Mouse (Mus musculus) lung, embryonic 15.5 days (tissue): ENCODE measurements around the gene Hoxd9. TPM values are rescaled to one million over a fixed set of nuclear protein-coding genes. Genes with fewer than 3 reads are reported as not detected.

ENCODE experiments used
- ATAC-seq: fragments of 200-750 bp; cut with Nextera tagmentation; 2 replicates; pipeline ENCODE4 v1.8.0; 2017; ENCODE audit warnings: moderate number of reproducible peaks, borderline replicate concordance; ENCODE audit not compliant: low FRiP score, low TSS enrichment; ENCODE audit errors: extremely low read depth
- H3K27ac ChIP-seq: fragments of 300-500 bp; sonication (generic); 2 replicates; pipeline ENCODE4 v1.5.1; 2015; ENCODE audit warnings: moderate library complexity, mild to moderate bottlenecking, inconsistent platforms
- H3K27me3 ChIP-seq: fragments of 300-500 bp; sonication (generic); 2 replicates; pipeline ENCODE4 v1.6.1; 2015; ENCODE audit warnings: inconsistent platforms
- H3K36me3 ChIP-seq: fragments of 300-500 bp; sonication (generic); 2 replicates; pipeline ENCODE4 v1.6.1; 2015; ENCODE audit warnings: inconsistent platforms
- H3K4me1 ChIP-seq: fragments of 300-500 bp; sonication (generic); 2 replicates; pipeline ENCODE4 v1.6.1; 2015; ENCODE audit warnings: inconsistent platforms
- H3K4me2 ChIP-seq: fragments of 300-500 bp; sonication (generic); 2 replicates; pipeline ENCODE4 v1.6.1; 2015; ENCODE audit warnings: inconsistent platforms, mild to moderate bottlenecking, moderate library complexity
- H3K4me3 ChIP-seq: fragments of 300-500 bp; sonication (generic); 2 replicates; pipeline ENCODE4 v1.5.1; 2015; ENCODE audit warnings: mild to moderate bottlenecking, inconsistent platforms
- H3K9ac ChIP-seq: fragments of 300-500 bp; sonication (generic); 2 replicates; pipeline ENCODE4 v1.6.1; 2015; ENCODE audit warnings: inconsistent platforms
- H3K9me3 ChIP-seq: fragments of 300-500 bp; sonication (generic); 2 replicates; pipeline ENCODE4 v1.6.1; 2016; ENCODE audit warnings: inconsistent platforms
- WGBS: fragments of 180-500 bp; shearing (Covaris S2); methylation state at CpG from one replicate; pipeline ENCODE4 v1.1.7; 2015; 5-methylcytosine and 5-hydroxymethylcytosine counted together
- polyA plus RNA-seq: library from polyadenylated mRNA; unstranded; fragments of >200 nt; fragmentation: Nextera tagmentation; extraction: Ambion mirVana; gene quantifications from 2 replicates; pipeline ENCODE4 v1.2.1, GENCODE M21; 2015

The Hoxd9 gene
- polyA plus RNA-seq, 1 experiment from 2014 or later, result 0.44 TPM

DNA sequence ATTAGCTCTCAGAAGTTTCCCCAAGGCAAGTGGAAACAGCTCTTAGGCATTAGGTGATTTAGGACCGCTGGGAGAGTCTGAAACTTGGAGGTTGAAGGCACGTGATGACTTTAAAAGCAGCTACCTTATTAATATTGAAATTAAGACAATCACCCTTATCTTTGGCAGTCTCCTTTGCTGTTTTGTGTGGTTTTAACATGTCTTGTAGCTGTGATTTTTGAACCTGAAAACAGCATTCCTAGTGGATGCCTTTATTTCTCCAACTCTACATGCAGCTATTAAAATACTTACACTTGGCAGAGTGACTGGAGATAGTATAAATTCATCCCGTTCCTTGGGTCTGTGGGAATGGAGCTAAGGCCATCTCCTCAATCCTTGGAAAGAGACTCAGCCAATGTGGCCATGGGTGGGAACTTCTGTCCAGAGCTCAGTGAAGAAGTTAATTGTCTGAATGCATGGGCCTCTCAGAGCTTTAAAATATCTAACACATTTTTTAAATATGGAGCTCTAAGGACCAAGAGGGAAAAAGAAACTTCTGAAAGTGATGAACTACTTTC lies 26.8 kb upstream of the Hoxd9 start:
- no peak overlapping the region for H3K9ac ChIP-seq
- no peak overlapping the region for H3K4me2 ChIP-seq
- H3K9me3 ChIP-seq, result no peaks in the 10 kb centered on the region
- WGBS, result 9% methylated on average over 3 of the region's 3 CpGs
- H3K27me3 ChIP-seq, result peaks cover 97% of the 10 kb centered on the region
- no peaks in the 10 kb centered on the region for H3K36me3 ChIP-seq
- no peak overlapping the region for H3K27ac ChIP-seq
- H3K4me1 ChIP-seq, result peaks cover 17% of the 10 kb centered on the region
- H3K4me3 ChIP-seq, result no peak overlapping the region
- no peak for ATAC-seq

DNA sequence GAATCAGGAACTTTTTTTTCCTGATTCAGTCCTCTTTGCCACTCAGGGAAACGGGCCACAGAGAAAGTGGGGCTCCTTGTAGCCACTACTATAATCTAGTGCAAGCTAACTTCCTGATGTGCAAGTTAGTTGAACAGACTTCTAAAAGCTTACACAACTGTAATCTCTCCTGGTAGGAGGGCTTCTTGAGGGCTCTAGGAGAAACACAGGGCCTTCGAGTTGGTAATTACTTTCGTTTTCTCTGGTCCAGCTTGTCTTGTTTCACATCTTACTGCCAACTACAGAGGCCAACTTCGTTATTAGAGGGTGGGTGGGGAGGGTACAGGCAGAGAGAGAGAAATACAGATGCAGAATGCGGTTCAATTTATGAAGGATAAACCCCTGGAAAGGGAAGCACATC lies 25.7 kb upstream of the Hoxd9 start:
- H3K4me3 ChIP-seq, result no peak overlapping the region
- no peaks in the 10 kb centered on the region for H3K36me3 ChIP-seq
- no peak overlapping the region for H3K27ac ChIP-seq
- ATAC-seq, result no peak
- no peak overlapping the region for H3K4me2 ChIP-seq
- H3K9ac ChIP-seq, result no peak overlapping the region
- peaks cover 99% of the 10 kb centered on the region for H3K27me3 ChIP-seq
- H3K4me1 ChIP-seq, result peaks cover 17% of the 10 kb centered on the region
- 12% methylated on average over 5 of the region's 5 CpGs for WGBS
- H3K9me3 ChIP-seq, result no peaks in the 10 kb centered on the region

DNA sequence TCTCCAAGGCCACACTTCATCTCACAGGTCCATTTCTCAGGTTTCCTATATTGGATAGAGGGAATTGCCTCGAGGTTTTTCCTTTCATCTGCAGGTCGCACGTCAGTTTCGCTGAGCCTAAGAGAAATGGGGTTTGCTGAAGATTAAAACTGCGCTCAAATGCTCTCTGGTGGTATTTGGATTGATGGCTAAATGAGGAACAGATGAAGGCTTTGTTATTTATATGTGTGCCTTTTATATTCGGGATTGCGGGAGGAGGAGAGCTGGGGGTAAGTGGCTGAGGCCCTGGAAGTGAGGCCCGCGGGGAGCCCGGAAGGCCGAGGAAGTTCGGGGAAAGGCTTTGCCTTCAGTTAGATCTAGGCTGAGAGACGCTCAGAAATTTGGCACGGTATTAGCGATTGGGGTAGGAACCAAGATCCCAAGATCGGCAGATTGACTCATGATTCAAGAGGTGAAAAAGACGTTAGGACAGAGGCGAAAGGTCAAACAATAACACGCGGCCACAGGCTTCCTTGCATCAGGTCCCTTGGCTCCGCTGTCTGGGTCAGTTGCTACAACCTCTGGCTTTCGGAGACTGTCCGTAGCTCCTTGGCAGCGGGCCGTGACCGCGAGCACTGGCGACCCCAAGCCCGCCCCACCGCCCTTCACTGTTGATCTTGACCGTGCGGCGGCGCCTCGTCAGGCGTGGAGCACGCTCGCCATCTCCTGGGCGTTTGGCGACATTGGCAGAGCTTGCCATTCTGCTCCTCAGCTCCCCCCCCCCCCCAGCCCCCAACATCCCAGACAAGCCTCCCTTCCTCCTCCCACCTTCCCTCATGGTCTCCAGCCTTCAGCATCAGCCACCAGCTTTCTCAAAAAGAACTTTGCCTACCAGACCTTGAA lies 24.8 kb upstream of the Hoxd9 start:
- ATAC-seq, result no peak
- Histone ChIP-seq H3K4me2 (peak overlapping the region; percentile 54), H3K36me3 (no peaks in the 10 kb centered on the region), H3K4me3 (peak overlapping the region; percentile 21), H3K9ac (no peak overlapping the region), H3K9me3 (no peaks in the 10 kb centered on the region), H3K4me1 (peaks cover 16% of the 10 kb centered on the region), H3K27ac (no peak overlapping the region), H3K27me3 (peaks cover 99% of the 10 kb centered on the region)
- 7% methylated on average over 40 of the region's 40 CpGs for WGBS

DNA sequence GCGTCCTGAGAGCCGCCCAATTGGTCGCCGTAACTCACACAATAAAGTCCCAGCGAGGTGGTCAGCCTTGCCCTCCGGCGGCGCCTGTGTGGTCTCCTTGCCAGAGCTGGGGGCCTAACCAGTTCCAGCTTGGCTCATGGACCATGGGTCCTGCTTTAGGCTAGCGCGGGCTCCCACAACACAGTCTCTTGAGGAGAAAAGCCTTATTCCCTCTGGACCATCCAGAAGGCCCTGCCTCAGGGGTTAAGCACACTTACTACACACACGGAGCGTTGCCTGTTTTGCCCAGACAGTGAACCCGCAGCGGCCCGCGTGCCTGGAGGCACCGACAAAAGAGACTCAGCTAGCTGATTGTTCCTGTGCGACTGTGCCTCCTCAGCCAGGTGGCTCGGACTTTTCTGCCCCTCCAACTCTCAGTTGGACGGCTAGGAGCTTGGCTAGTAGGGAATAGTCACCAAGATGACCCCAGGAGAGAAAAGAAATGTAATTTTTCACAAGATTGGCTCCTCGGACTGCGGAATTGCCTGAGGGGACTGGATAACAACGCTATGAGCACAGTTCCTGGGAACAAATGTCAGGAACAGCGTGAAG lies 23.6 kb upstream of the Hoxd9 start:
- Histone ChIP-seq H3K9ac (no peak overlapping the region), H3K9me3 (no peaks in the 10 kb centered on the region), H3K4me1 (peaks cover 5% of the 10 kb centered on the region; the same call in 1 of the 2 replicates), H3K36me3 (no peaks in the 10 kb centered on the region), H3K27ac (no peak overlapping the region), H3K27me3 (peaks cover 99% of the 10 kb centered on the region), H3K4me3 (no peak overlapping the region), H3K4me2 (no peak overlapping the region)
- ATAC-seq, result no peak
- WGBS, result 2% methylated on average over 24 of the region's 24 CpGs

DNA sequence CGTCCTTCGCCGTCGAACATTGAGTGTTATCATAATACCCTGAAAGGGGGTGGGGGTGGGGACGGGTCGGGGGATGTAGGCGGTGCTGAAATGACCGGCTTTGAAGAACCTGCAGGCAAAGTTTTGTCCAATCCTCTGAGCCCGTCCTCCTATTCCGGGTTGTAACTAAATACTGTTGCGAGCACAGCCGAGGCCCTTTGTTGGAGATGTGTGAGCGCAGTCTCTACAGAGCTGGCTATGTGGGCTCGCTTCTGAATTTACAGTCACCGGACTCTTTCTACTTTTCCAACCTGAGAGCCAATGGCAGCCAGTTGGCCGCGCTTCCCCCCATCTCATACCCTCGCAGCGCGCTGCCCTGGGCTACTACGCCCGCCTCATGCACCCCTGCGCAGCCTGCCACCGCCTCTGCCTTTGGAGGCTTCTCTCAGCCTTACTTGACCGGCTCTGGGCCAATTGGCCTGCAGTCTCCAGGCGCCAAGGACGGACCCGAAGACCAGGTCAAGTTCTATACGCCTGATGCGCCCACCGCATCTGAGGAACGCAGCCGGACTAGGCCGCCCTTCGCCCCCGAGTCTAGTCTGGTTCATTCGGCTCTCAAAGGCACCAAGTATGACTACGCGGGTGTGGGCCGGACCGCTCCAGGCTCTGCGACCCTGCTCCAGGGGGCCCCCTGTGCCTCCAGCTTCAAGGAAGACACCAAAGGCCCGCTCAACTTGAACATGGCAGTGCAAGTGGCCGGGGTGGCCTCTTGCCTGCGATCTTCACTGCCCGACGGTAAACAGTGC lies 22.5 kb upstream of the Hoxd9 start, which contains the start of gene Hoxd12:
Hoxd12 (plus strand) TSS at position 133 of the 785 bp plus-strand sequence.
- Histone ChIP-seq H3K4me2 (no peak within 1 kb of the TSS), H3K9ac (no peak within 1 kb of the TSS), H3K9me3 (no peaks in the 10 kb centered on the region), H3K27me3 (peaks cover 99% of the 10 kb centered on the region), H3K27ac (no peak within 1 kb of the TSS), H3K4me1 (peaks cover 5% of the 10 kb centered on the region; the same call in 1 of the 2 replicates), H3K4me3 (no peak within 1 kb of the TSS), H3K36me3 (no peaks in the 10 kb centered on the region)
- no peak for ATAC-seq
- WGBS, result 3% methylated on average over 47 of the region's 47 CpGs

DNA sequence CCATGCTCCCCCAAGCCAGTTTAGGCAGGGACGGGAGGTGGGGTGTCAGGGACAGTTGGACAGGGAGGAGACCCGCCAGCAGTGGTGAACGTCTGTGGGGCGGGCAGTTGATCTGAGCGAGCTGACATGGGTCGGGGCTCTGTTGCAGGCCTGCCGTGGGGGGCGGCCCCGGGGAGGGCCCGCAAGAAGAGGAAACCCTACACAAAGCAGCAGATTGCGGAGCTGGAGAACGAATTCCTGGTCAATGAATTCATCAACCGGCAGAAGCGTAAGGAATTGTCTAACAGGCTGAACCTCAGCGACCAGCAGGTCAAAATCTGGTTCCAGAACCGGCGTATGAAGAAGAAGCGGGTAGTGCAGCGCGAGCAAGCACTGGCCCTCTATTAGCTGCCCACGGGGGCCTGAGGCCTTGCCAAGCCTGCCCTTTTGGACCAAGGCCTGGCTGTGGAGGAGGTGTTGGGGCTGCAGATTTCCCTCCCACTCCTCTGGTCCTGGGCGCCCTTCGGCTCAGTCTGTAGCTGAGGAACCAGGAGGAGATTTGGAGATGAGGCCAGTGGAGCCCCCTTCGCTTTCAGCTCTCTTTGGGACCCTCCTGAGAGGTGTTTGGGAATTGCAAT lies 21.8 kb upstream of the Hoxd9 start:
- Histone ChIP-seq H3K9me3 (no peaks in the 10 kb centered on the region), H3K4me3 (no peak overlapping the region), H3K27ac (no peak overlapping the region), H3K4me1 (peaks cover 5% of the 10 kb centered on the region; the same call in 1 of the 2 replicates), H3K9ac (no peak overlapping the region), H3K36me3 (no peaks in the 10 kb centered on the region), H3K27me3 (peaks cover 100% of the 10 kb centered on the region), H3K4me2 (no peak overlapping the region)
- WGBS, result 6% methylated on average over 24 of the region's 24 CpGs
- ATAC-seq, result no peak

DNA sequence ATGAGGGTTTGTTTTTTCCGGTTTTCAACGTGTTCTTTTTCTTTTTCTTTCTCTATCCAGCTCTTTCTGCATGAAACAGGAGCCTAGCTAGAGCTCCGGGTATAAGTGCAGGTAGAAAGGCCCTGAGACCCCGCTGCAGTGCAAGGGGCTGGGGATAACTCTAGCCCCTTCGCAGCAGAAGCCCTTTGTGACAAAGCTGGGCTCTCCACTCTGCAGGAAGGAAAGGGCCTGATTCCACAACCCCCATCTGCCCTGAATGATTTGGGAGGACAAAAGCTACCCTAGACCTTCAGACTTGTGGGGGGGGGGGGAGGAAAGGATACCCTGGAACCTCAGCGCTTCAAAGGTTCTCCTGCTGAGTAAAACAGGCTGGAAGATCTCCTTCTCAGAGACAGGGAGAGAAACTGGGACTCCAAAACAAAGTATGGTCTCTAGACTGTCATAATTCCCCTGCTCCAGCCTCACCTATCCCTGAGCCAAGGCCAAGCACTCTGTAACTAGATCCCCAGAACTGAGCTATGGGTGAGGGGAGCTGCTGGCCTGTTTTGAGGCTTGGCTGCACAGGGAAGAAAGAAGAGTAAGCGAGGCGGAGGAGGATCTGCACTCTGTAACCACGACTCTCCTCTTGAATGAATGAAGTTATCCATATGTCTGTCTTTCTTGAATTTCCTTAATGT lies 21.0 kb upstream of the Hoxd9 start:
- peaks cover 5% of the 10 kb centered on the region; the same call in 1 of the 2 replicates for H3K4me1 ChIP-seq
- H3K27ac ChIP-seq, result no peak overlapping the region
- H3K27me3 ChIP-seq, result peaks cover 100% of the 10 kb centered on the region
- WGBS, result 6% methylated on average over 9 of the region's 9 CpGs
- no peak for ATAC-seq
- H3K4me3 ChIP-seq, result no peak overlapping the region
- H3K9ac ChIP-seq, result no peak overlapping the region
- H3K36me3 ChIP-seq, result no peaks in the 10 kb centered on the region
- no peak overlapping the region for H3K4me2 ChIP-seq
- H3K9me3 ChIP-seq, result no peaks in the 10 kb centered on the region

DNA sequence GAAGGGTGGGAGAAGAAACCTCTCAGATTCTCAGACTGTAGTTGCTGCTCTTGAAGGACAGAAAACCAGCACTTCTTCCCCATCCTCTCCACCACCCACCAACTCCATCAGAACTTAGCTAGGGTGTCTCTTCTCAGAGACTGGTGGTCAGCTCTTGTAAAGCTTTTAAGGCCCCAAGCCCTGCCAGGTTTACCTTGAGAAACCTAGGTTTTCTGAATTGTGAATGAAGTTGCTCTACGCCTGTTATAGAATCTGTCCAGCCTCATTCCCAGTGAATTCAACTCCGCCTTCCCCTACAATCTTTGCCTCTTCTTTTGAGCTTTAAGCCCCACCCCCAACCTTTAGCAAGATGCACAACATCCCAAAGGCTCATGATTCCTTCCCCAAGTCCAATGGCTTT lies 20.4 kb upstream of the Hoxd9 start:
- Histone ChIP-seq H3K4me1 (peaks cover 8% of the 10 kb centered on the region), H3K27me3 (peaks cover 100% of the 10 kb centered on the region), H3K4me2 (no peak overlapping the region)

DNA sequence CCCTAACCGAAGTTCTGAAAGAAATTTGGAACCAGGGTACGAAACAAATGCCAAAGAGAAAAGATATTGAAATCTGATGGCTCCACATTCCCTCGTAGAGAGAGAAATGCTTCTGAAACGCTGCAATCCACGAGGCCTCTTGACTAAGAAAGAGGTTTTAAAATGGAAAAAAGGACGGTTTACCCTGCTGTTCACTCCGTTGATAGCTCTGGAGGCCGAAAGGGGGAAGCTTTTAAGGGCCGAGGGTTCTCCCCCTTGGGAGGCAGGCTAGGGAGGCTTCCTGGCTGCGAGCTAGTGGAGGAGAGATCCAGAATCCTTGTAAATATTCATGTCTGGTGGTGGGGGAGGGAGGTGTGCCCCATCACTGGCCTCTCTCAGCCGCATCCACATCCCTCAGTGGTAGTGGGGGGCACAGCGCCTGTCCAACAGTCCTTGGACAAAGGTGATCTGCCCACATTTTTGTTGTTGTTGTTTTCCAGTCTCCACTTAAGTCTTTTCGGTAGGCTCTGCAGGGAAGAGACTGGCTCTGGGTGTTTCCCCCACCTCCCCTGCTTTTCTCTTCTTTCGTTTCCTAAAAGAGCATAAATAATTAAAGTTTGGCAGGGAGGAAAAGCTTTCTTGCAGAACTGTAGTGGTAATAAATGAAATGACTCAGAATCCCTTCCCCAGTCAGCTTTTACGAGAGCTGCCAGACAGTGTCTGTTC lies 18.5 kb upstream of the Hoxd9 start, which contains the start of gene Hoxd11:
Hoxd11 (plus strand) TSS at position 667 of the 705 bp plus-strand sequence.
- Histone ChIP-seq H3K4me3 (no peak within 1 kb of the TSS), H3K27me3 (peaks cover 100% of the 10 kb centered on the region), H3K36me3 (no peaks in the 10 kb centered on the region), H3K4me2 (no peak within 1 kb of the TSS), H3K27ac (no peak within 1 kb of the TSS), H3K4me1 (peaks cover 13% of the 10 kb centered on the region), H3K9me3 (no peaks in the 10 kb centered on the region), H3K9ac (no peak within 1 kb of the TSS)
- 3% methylated on average over 15 of the region's 15 CpGs for WGBS
- ATAC-seq, result no peak

More for the DNA sequence above, 20.4 kb upstream of the Hoxd9 start:
- Histone ChIP-seq H3K9ac (no peak overlapping the region), H3K36me3 (no peaks in the 10 kb centered on the region), H3K4me3 (no peak overlapping the region), H3K27ac (no peak overlapping the region), H3K9me3 (no peaks in the 10 kb centered on the region)
- no peak for ATAC-seq
- WGBS, result 16% methylated on average over 2 of the region's 2 CpGs

DNA sequence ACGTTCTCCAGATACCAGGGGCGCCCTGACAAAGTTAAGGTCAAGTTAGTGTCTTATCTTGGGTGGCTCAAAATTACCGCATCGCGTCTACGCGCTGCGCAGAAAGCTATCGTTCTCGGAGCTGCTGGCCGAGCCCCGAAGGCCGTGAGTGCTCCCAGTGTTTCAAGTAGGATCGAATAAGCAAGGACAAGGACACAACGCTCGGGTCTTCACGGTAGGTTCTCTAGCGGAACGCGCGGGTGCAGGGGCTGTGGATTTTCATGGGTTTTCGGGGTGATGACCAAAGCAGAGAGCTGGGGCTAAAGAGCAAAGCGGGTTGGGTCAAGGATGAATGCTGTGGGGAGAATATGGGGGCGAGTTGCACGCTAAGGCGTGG lies 17.9 kb upstream of the Hoxd9 start:
- Histone ChIP-seq H3K9me3 (no peaks in the 10 kb centered on the region), H3K4me3 (no peak overlapping the region), H3K9ac (no peak overlapping the region), H3K4me1 (peaks cover 13% of the 10 kb centered on the region), H3K36me3 (no peaks in the 10 kb centered on the region), H3K27me3 (peaks cover 100% of the 10 kb centered on the region), H3K27ac (no peak overlapping the region), H3K4me2 (no peak overlapping the region)
- under 1% methylated on average over 26 of the region's 26 CpGs for WGBS
- ATAC-seq, result no peak
